Mouse (Mus musculus) hematopoietic stem cell, adult 5-6 weeks (primary cell): Measurements from ENCODE around the gene Gm45713. TPM values are rescaled to one million over a fixed set of nuclear protein-coding genes. Genes with fewer than 3 reads are reported as not detected.

Source experiments
- total RNA-seq: library from RNA; stranded (forward); fragments of 172-1452, 232-1000 nt; gene quantifications from 2 replicates; pipeline ENCODE4 v1.2.3, GENCODE M21; 2017

The Gm45713 gene
- total RNA-seq, 1 experiment from 2014 or later, result 0.35 TPM

Other genes starting within 250 kb of the Gm45713 start
- 6.7 and 11.8 TPM in 2 replicates for gene Med25, start 243.5 kb downstream of the Gm45713 start, total RNA-seq
- 33.3 and 39.8 TPM in 2 replicates for gene Fuz, start 240.2 kb downstream of the Gm45713 start, total RNA-seq
- 12.4 and 25.5 TPM in 2 replicates for gene Ap2a1, start 206.7 kb downstream of the Gm45713 start, total RNA-seq
- gene Tsks, start 193.0 kb downstream of the Gm45713 start, total RNA-seq, result not detected in 2 replicates
- gene Cpt1c, start 161.4 kb downstream of the Gm45713 start, total RNA-seq, result 0.20 TPM in 1 of 2 replicates, not detected in the other
- 156 and 185 TPM in 2 replicates for gene Prmt1, start 149.7 kb downstream of the Gm45713 start, total RNA-seq
- gene Irf3, start 138.6 kb downstream of the Gm45713 start, total RNA-seq, result 75.7 and 137 TPM in 2 replicates
- gene Bcl2l12, start 137.5 kb downstream of the Gm45713 start, total RNA-seq, result 19.8 and 35.1 TPM in 2 replicates
- gene Scaf1, start 119.9 kb downstream of the Gm45713 start, total RNA-seq, result 11.3 and 13.8 TPM in 2 replicates
- 1.9 and 9.0 TPM in 2 replicates for gene Rras, start 118.3 kb downstream of the Gm45713 start, total RNA-seq
- gene Prr12, start 83.3 kb downstream of the Gm45713 start, total RNA-seq, result 3.9 and 4.6 TPM in 2 replicates
- gene Nosip, start 73.8 kb downstream of the Gm45713 start, total RNA-seq, result 56.2 and 72.8 TPM in 2 replicates
- gene Prrg2, start 73.6 kb downstream of the Gm45713 start, total RNA-seq, result 6.6 and 6.7 TPM in 2 replicates
- 41.8 and 52.6 TPM in 2 replicates for gene Rcn3, start 44.0 kb downstream of the Gm45713 start, total RNA-seq
- gene Fcgrt, start 32.4 kb downstream of the Gm45713 start, total RNA-seq, result 15.3 and 23.1 TPM in 2 replicates
- gene Rps11, start 11.8 kb downstream of the Gm45713 start, total RNA-seq, result 1,545 and 1,649 TPM in 2 replicates
- gene Rpl13a, start 7.5 kb downstream of the Gm45713 start, total RNA-seq, result 3,499 and 4,043 TPM in 2 replicates
- 15.7 and 18.9 TPM in 2 replicates for gene Flt3l, start 201 bp upstream of the Gm45713 start, total RNA-seq
- gene Pih1d1, start 18.1 kb upstream of the Gm45713 start, total RNA-seq, result 38.0 and 60.7 TPM in 2 replicates
- gene Aldh16a1, start 18.4 kb upstream of the Gm45713 start, total RNA-seq, result 25.0 and 32.6 TPM in 2 replicates
- 1.0 TPM in 1 of 2 replicates, not detected in the other for gene Slc17a7, start 27.7 kb upstream of the Gm45713 start, total RNA-seq
- gene Gfy, start 43.3 kb upstream of the Gm45713 start, total RNA-seq, result not detected in 2 replicates
- gene Pth2, start 44.8 kb upstream of the Gm45713 start, total RNA-seq, result not detected in 2 replicates
- gene Ccdc155, start 68.7 kb upstream of the Gm45713 start, total RNA-seq, result 0.60 and 0.75 TPM in 2 replicates
- gene Dkkl1, start 75.9 kb upstream of the Gm45713 start, total RNA-seq, result 37.0 TPM in 2 replicates
- 5.1 and 9.9 TPM in 2 replicates for gene Tead2, start 79.5 kb upstream of the Gm45713 start, total RNA-seq
- gene Cd37, start 102.9 kb upstream of the Gm45713 start, total RNA-seq, result 76.4 and 103 TPM in 2 replicates
- gene Slc6a16, start 104.9 kb upstream of the Gm45713 start, total RNA-seq, result not detected in 2 replicates
- gene Slc6a21, start 141.3 kb upstream of the Gm45713 start, total RNA-seq, result 0.19 TPM in 1 of 2 replicates, not detected in the other
- gene Trpm4, start 197.5 kb upstream of the Gm45713 start, total RNA-seq, result 3.2 and 10.8 TPM in 2 replicates
- gene Hrc, start 199.1 kb upstream of the Gm45713 start, total RNA-seq, result not detected in 2 replicates
- not detected in 2 replicates for gene Ppfia3, start 230.8 kb upstream of the Gm45713 start, total RNA-seq
- gene Lin7b, start 234.4 kb upstream of the Gm45713 start, total RNA-seq, result 3.2 TPM in 1 of 2 replicates, not detected in the other